Mouse (Mus musculus) embryonic facial prominence, embryonic 12.5 days (tissue): Measurements from ENCODE around the gene Grin3b. TPM values are rescaled to one million over a fixed set of nuclear protein-coding genes. Genes with fewer than 3 reads are reported as not detected.
"Not testable (repeated sequence)": the region's sequence is repeated elsewhere in the genome, so short reads cannot be mapped to it uniquely, and the experiment has no call there.

Source experiments
- ATAC-seq: fragments of 200-750 bp; cut with Nextera tagmentation; 2 replicates; pipeline ENCODE4 v1.8.0; 2017; ENCODE audit not compliant: insufficient number of reproducible peaks, insufficient read depth, low FRiP score, low TSS enrichment
- H3K27ac ChIP-seq: fragments of 300-500 bp; sonication (generic); 2 replicates; pipeline ENCODE4 v1.5.1; 2016; ENCODE audit warnings: mild to moderate bottlenecking
- H3K27me3 ChIP-seq: fragments of 300-500 bp; sonication (generic); 2 replicates; pipeline ENCODE4 v1.6.1; 2016; ENCODE audit warnings: mild to moderate bottlenecking, moderate library complexity
- H3K36me3 ChIP-seq: fragments of 300-500 bp; sonication (generic); 2 replicates; pipeline ENCODE4 v1.6.1; 2016; ENCODE audit warnings: mild to moderate bottlenecking
- H3K4me1 ChIP-seq: fragments of 300-500 bp; sonication (generic); 2 replicates; pipeline ENCODE4 v1.6.1; 2016
- H3K4me2 ChIP-seq: fragments of 300-500 bp; sonication (generic); replicated peaks from 2 replicates; pipeline ENCODE4 v1.6.1; 2016; ENCODE audit warnings: mild to moderate bottlenecking, moderate library complexity
- H3K4me3 ChIP-seq: fragments of 300-500 bp; sonication (generic); 2 replicates; pipeline ENCODE4 v1.5.1; 2016; ENCODE audit warnings: mild to moderate bottlenecking
- H3K9ac ChIP-seq: fragments of 300-500 bp; sonication (generic); 2 replicates; pipeline ENCODE4 v1.6.1; 2016; ENCODE audit warnings: mild to moderate bottlenecking, moderate library complexity
- H3K9me3 ChIP-seq: fragments of 300-500 bp; sonication (generic); 2 replicates; pipeline ENCODE4 v1.6.1; 2016; ENCODE audit warnings: mild to moderate bottlenecking, moderate library complexity
- WGBS: fragments of 180-500 bp; shearing (Covaris S2); methylation state at CpG from one replicate; pipeline ENCODE4 v1.1.7; 2016; 5-methylcytosine and 5-hydroxymethylcytosine counted together
- polyA plus RNA-seq: library from polyadenylated mRNA; unstranded; fragments of >200 nt; fragmentation: Nextera tagmentation; extraction: Ambion mirVana; gene quantifications from 2 replicates; pipeline ENCODE4 v1.2.1, GENCODE M21; 2016

Grin3b gene
- polyA plus RNA-seq, 1 experiment from 2014 or later = 0.92 TPM

DNA sequence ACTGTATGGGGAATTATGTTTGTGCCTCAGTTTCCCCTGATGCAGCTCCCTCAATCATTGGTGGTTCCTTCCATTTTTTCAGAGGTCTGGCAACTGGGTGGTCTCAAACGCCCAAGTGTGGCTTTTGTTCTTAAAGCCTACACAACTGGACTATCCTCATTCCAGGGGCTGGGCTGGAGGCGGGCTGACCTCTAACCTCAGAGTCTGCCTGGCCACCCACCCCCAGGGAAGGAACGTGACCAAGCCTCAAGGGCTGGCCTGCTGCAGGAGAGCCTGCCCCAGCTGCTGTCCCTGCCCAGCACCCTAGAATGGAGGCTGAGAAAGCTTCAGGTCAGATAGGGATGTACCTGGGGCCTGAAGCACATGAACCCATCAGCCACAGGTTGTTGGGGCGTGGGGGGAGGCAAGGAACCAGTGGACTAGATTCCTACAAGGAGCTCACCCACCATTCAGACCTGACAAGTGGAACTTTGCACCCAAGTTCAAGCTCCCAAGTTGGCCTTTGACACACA lies 13.8 kb upstream of the Grin3b start:
- peaks cover 16% of the 10 kb centered on the region for H3K36me3 ChIP-seq
- H3K9ac ChIP-seq = no peak overlapping the region
- ATAC-seq = no peak
- H3K4me1 ChIP-seq = peaks cover 16% of the 10 kb centered on the region
- no peaks in the 10 kb centered on the region for H3K27me3 ChIP-seq
- no peaks in the 10 kb centered on the region for H3K9me3 ChIP-seq
- WGBS = 19% methylated on average over 4 of the region's 4 CpGs
- no peak overlapping the region for H3K4me3 ChIP-seq
- H3K27ac ChIP-seq = no peak overlapping the region
- H3K4me2 ChIP-seq = no peak overlapping the region

DNA sequence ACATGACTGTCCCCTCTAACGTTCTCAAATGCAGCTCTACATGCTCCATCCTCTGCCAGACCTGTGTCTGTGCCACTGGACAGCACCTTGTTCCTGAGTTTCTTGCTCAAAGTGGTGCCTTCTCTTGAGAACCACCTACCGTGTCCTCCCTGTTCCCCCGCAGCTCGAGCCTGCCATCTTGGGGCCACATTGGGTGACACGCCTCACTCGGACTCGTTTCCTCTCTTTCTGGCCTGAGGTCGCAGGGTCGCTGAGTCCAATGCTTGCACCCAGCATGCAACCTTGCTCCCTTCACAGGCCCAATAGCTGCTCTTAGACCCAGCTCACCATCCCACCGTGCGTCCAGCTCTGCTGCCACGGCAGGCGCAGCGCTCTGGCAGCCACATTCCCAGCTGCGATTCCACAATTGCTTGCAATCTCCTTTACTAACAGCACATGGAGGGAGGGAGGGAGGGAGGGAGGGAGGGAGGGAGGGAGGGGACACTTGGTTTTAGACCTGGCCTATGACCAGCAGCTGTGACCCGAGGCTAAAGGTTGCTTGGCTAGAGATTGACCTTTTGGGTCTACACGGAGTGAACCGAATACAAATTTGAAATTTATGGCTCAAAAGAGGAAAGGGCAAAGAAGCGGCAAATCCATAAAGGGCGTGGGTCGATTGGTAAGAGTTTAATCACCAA lies 12.2 kb upstream of the Grin3b start:
- ATAC-seq = no peak
- WGBS = 12% methylated on average over 21 of the region's 21 CpGs
- peak overlapping the region; percentile 27; the same call in 1 of the 2 replicates for H3K4me2 ChIP-seq

DNA sequence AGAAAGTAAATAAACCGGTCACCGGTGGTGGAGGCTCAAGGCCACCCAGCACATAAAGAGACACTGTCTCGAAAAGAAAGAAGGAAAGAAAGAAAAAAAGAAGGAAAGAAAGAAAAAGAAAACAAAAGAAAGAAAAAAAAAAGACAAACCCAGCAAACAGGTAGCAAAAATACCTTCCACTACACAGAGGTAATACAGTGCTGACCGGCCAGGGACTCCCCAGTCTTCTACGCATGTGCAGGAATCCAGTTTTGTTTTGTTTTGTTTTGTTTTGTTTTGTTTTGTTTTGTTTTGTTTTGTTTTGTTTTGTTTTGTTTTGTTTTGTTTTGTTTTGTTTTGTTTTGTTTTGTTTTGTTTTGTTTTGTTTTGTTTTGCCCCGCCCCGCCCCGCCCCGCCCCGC lies 11.1 kb upstream of the Grin3b start:
- H3K27me3 ChIP-seq, H3K9me3 ChIP-seq, H3K27ac ChIP-seq, H3K9ac ChIP-seq: not testable (repeated sequence)
- peaks cover 29% of the 10 kb centered on the region for H3K36me3 ChIP-seq
- peaks cover 16% of the 10 kb centered on the region for H3K4me1 ChIP-seq
- ATAC-seq = 0 out of 2 replicates have a peak, but pooled peaks have one; percentile 41
- H3K4me3 ChIP-seq = peak overlapping the region; percentile 93
- 58% methylated on average over 6 of the region's 10 CpGs for WGBS
- peak overlapping the region; percentile 80 for H3K4me2 ChIP-seq

More for the DNA sequence above, 12.2 kb upstream of the Grin3b start:
- peaks cover 16% of the 10 kb centered on the region for H3K4me1 ChIP-seq
- no peak overlapping the region for H3K9ac ChIP-seq
- H3K4me3 ChIP-seq = no peak overlapping the region
- no peaks in the 10 kb centered on the region for H3K27me3 ChIP-seq
- no peaks in the 10 kb centered on the region for H3K9me3 ChIP-seq
- peak overlapping the region; percentile 57; the same call in 1 of the 2 replicates for H3K27ac ChIP-seq
- H3K36me3 ChIP-seq = peaks cover 20% of the 10 kb centered on the region

DNA sequence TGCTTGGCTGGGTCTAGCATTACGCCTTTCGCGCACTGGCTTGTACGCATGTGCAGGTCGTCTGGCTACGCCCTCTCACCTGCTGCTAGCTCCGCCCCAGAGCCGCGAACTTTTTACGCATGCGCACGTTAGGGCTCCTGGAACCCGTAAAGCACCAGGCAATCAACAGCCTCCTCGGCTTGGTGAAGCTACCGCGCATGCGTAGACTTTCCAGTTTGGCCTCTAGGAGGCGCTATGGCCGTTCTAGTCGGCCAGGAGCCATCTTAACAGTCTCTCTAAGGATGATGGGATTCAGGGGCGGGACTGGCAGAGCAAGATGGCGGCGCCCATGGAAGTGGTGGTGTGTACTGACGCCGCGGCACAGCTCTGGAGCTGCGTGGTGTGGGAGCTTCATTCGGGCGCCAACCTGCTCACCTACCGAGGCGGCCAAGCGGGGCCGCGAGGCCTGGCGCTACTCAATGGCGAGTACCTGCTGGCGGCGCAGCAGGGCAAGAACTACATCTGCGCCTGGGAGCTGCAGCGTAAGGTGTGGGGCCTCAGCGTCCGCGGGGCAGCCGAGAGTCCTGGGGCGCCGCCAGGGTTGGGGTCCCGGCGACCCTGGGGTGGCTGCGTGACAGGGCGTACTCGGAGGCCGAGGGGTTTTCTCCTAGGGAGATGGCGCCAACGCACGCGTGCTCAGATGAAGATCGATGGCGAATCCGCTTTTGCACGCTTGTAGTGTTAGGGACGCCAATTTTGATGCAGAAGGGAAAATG lies 10.5 kb upstream of the Grin3b start, which contains the start of gene Wdr18:
Gene Wdr18, plus strand, starts transcription at position 306 of the 755 bp plus-strand sequence.
- Histone ChIP-seq H3K9ac (peak within 1 kb of the TSS; percentile 84), H3K9me3 (no peaks in the 10 kb centered on the region), H3K4me1 (peaks cover 16% of the 10 kb centered on the region), H3K4me3 (peak within 1 kb of the TSS; percentile 93), H3K4me2 (peak within 1 kb of the TSS; percentile 80), H3K36me3 (peaks cover 35% of the 10 kb centered on the region), H3K27me3 (no peaks in the 10 kb centered on the region), H3K27ac (peak within 1 kb of the TSS; percentile 57; the same call in 1 of the 2 replicates)
- WGBS = under 1% methylated on average over 61 of the region's 61 CpGs
- peak; percentile 92 for ATAC-seq

DNA sequence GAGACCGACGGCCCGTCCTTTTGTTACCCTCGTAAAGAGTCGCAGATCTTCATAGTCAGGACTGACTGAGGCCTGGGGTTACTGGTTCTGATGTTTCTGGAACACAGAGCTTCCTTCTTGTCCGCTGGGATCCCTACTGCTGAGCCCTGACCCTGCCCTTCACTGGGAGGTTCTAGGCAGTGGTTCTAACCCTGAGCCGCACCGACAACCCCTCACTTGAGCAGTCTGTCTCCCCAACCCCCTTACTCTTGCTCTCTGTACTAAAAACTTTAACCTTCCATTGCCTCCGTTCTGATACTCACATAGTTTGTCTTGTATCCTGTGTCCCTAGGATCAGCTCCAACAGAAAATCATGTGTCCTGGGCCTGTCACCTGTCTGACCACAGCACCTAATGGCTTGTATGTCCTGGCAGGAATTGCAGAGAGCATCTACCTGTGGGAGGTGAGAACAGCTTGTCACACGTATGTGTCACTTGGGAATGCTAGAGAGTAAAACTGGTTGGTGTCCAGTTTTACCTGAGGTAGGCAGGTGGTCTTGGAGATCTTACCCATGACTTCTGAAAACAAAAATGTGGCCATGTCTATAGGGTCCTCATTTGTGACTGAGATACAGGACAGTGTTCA lies 9.7 kb upstream of the Grin3b start:
- Histone ChIP-seq H3K4me3 (peak overlapping the region; percentile 93), H3K36me3 (peaks cover 42% of the 10 kb centered on the region), H3K27ac (no peak overlapping the region; the same call in 1 of the 2 replicates), H3K9ac (peak overlapping the region; percentile 84), H3K9me3 (no peaks in the 10 kb centered on the region), H3K4me1 (peaks cover 16% of the 10 kb centered on the region), H3K27me3 (no peaks in the 10 kb centered on the region), H3K4me2 (peak overlapping the region; percentile 80)
- 17% methylated on average over 10 of the region's 10 CpGs for WGBS
- no peak for ATAC-seq

DNA sequence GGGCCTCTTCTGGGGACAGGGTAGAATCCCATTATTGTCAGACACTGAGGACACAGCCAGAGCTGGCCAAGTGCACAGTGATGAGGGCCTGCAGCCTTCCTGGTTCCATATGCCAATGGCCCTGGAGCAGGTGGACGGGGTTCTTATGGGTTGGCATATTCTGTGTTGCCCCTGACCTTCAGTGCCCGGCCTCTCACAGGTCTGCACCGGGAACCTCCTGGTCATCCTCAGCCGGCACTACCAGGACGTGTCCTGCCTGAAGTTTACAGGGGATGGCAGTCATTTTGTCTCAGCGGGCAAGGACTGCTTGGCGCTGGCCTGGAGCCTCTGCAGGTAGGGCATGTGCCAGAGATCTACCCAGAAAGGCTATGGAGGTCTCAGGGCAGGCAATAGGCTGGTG lies 5.8 kb upstream of the Grin3b start:
- peaks cover 10% of the 10 kb centered on the region for H3K4me1 ChIP-seq
- no peak overlapping the region for H3K4me2 ChIP-seq
- WGBS = 93% methylated on average over 7 of the region's 7 CpGs
- ATAC-seq = no peak
- H3K4me3 ChIP-seq = no peak overlapping the region
- no peak overlapping the region for H3K27ac ChIP-seq
- H3K27me3 ChIP-seq = peaks cover 4% of the 10 kb centered on the region; the same call in 1 of the 2 replicates
- peaks cover 70% of the 10 kb centered on the region for H3K36me3 ChIP-seq
- no peaks in the 10 kb centered on the region for H3K9me3 ChIP-seq
- no peak overlapping the region for H3K9ac ChIP-seq

DNA sequence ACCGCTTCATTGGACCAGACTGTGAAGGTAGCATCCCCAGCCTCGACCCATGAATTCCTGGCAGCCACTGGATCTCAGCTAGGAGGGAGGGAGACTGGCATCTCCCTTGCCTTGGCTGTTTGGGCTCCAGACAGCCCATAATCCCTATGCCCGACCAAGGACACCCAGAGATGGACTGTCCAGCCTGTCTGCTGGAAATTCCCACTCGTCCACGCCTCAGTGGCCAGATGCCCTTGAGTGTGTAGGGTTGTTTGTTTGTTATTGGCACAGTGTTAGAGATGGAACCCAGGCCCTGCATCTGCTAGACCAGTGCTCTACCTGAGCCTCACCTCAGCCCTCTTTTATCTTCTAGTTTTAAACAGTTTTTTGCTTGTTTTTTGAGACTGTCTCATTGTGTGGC lies 5.2 kb upstream of the Grin3b start:
- H3K4me1 ChIP-seq = peaks cover 10% of the 10 kb centered on the region
- peaks cover 70% of the 10 kb centered on the region for H3K36me3 ChIP-seq
- H3K9ac ChIP-seq = no peak overlapping the region
- H3K4me2 ChIP-seq = no peak overlapping the region
- no peak for ATAC-seq
- H3K27me3 ChIP-seq = peaks cover 6% of the 10 kb centered on the region; the same call in 1 of the 2 replicates
- H3K27ac ChIP-seq = no peak overlapping the region
- H3K4me3 ChIP-seq = no peak overlapping the region
- H3K9me3 ChIP-seq = no peaks in the 10 kb centered on the region
- 92% methylated on average over 5 of the region's 5 CpGs for WGBS

DNA sequence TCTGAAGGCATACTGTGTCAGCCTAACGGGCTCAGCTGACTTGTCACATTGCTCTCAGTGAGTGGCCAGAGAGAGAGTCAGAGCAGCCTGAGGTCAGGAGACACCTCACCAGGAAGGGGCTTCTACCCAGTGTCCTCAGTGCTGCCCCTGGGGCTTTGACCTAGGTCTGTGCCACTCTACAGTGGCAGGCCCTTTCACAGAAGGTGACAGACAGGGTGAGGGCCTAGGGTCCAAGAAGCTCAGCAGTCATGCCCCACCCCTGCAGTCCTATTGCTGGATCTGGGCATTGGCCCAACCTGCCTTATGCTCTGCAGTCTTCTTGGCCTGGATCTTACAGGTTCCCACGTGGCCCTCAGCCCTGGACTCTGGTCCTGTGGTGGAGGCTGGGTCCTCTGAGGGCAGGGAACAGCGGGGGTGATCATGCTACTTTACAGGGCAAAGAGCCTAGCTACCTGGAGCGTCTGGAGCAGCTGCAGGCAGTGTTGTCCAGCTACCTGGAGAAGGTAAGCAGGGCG lies 3.6 kb upstream of the Grin3b start:
- Histone ChIP-seq H3K4me1 (peaks cover 7% of the 10 kb centered on the region; the same call in 1 of the 2 replicates), H3K27ac (no peak overlapping the region), H3K27me3 (peaks cover 19% of the 10 kb centered on the region; the same call in 1 of the 2 replicates), H3K9ac (no peak overlapping the region), H3K4me2 (no peak overlapping the region), H3K36me3 (peaks cover 66% of the 10 kb centered on the region), H3K4me3 (no peak overlapping the region), H3K9me3 (no peaks in the 10 kb centered on the region)
- ATAC-seq = no peak
- WGBS = 90% methylated on average over 5 of the region's 5 CpGs

DNA sequence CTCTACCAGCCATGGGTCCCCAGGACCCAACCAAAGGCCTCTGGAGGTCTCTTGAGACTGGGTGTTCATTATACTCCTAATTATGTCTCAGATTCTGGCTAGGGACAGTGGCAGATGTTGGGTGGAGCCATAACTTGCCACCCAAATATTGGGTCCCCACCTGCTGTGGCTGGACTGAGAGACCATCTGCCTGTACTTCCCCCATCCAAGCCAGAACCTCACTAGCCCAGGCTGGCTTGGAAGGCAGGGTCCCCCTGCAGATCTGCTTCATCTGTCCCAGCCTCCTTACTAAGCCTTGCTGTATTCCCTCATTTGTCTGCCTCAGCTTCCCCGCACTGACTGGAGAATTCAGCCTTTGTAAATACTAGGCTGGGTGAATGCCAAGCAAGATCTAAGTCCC lies 2.3 kb upstream of the Grin3b start:
- no peak overlapping the region for H3K9ac ChIP-seq
- peaks cover 54% of the 10 kb centered on the region for H3K36me3 ChIP-seq
- peaks cover 7% of the 10 kb centered on the region; the same call in 1 of the 2 replicates for H3K4me1 ChIP-seq
- H3K9me3 ChIP-seq = no peaks in the 10 kb centered on the region
- H3K27ac ChIP-seq = no peak overlapping the region
- H3K4me3 ChIP-seq = no peak overlapping the region
- peaks cover 19% of the 10 kb centered on the region; the same call in 1 of the 2 replicates for H3K27me3 ChIP-seq
- ATAC-seq = no peak
- no peak overlapping the region for H3K4me2 ChIP-seq
- WGBS = 94% methylated on average over 1 of the region's 1 CpGs

DNA sequence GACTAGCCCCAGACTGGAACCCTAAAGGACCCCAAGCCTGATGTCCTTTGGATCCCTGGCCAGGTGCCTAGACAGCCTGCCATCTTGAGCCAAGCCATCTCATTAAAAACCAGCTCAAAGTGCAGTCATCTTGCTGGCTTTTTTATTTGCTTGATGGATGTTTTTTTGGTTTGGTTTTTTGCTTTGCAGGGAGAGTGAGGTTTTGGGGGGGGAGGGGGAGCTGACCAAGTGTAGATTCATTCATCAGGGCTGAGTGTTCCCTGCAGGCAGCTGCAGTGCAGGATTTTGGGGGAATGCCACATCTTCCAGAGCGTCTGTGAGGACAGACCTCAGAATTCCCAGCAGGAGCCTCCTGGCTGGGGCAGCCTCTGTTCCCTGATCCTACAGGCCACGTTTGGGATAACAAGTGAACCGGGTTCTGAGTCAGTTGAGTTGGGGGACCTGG lies 1.4 kb upstream of the Grin3b start:
- Histone ChIP-seq H3K27ac (no peak overlapping the region), H3K27me3 (peaks cover 19% of the 10 kb centered on the region; the same call in 1 of the 2 replicates), H3K4me2 (no peak overlapping the region), H3K9me3 (no peaks in the 10 kb centered on the region), H3K9ac (no peak overlapping the region; the same call in 1 of the 2 replicates), H3K4me1 (peaks cover 7% of the 10 kb centered on the region; the same call in 1 of the 2 replicates), H3K4me3 (no peak overlapping the region), H3K36me3 (peaks cover 46% of the 10 kb centered on the region)
- no peak for ATAC-seq
- WGBS = 12% methylated on average over 3 of the region's 3 CpGs

DNA sequence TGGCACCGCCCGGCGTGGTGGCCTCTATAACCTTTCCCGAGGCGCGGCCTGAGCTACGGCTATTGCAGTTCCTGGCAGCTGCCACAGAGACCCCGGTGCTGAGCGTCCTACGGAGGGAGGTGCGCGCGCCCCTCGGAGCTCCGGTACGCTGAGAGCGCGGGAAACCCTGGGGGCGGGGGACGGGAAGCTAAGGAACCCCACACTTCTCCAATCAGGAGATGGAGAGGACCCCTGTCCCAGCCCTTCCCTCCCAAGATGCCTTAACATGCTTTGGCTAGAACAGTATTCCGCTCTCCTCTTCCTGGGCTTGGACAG lies 625 bp downstream of the Grin3b start:
- Histone ChIP-seq H3K36me3 (peaks cover 46% of the 10 kb centered on the region), H3K9me3 (no peaks in the 10 kb centered on the region), H3K27ac (peak overlapping the region; percentile 41; the same call in 1 of the 2 replicates), H3K27me3 (peaks cover 19% of the 10 kb centered on the region; the same call in 1 of the 2 replicates), H3K4me3 (peak overlapping the region; percentile 54), H3K4me1 (peaks cover 7% of the 10 kb centered on the region; the same call in 1 of the 2 replicates), H3K4me2 (peak overlapping the region; percentile 87), H3K9ac (peak overlapping the region; percentile 69)
- WGBS = 3% methylated on average over 21 of the region's 21 CpGs
- ATAC-seq = no peak
